Mouse (Mus musculus) layer of hippocampus, postnatal 10 days (tissue): ENCODE data around the gene Pnck. TPM values are rescaled to one million over a fixed set of nuclear protein-coding genes. Genes with fewer than 3 reads are reported as not detected.

Experiments used
- DNase-seq, 2 experiments: peaks; one replicate each; pipeline ENCODE4 v3.0.0; 2021; ENCODE audit warnings: low spot score in 2 of 2
- long read RNA-seq: library from polyadenylated mRNA; stranded (forward); transcript quantifications from one replicate; pipeline ENCODE4 v2.0.0, GENCODE M21; 2023
- total RNA-seq, 2 experiments: library from RNA; stranded (reverse); gene quantifications; 2 replicates each; pipeline ENCODE4 v1.2.3; 2021

Pnck gene
- 100 to 1,000 TPM; 126 to 138 TPM for total RNA-seq
- long read RNA-seq, transcript Pnck-203 (12 exons, 1,492 nt) = minor isoform, 9 of 137 reads
- long read RNA-seq, transcript Pnck-202 (12 exons, 1,532 nt) = major isoform, 60 of 137 reads
- long read RNA-seq, transcript Pnck-201 (12 exons, 1,536 nt) = minor isoform, 5 of 137 reads
- long read RNA-seq, partial matches to known transcripts = 22 of 137 reads
- long read RNA-seq, other reads (novel, unspliced or antisense) = 41 of 137 reads

DNA sequence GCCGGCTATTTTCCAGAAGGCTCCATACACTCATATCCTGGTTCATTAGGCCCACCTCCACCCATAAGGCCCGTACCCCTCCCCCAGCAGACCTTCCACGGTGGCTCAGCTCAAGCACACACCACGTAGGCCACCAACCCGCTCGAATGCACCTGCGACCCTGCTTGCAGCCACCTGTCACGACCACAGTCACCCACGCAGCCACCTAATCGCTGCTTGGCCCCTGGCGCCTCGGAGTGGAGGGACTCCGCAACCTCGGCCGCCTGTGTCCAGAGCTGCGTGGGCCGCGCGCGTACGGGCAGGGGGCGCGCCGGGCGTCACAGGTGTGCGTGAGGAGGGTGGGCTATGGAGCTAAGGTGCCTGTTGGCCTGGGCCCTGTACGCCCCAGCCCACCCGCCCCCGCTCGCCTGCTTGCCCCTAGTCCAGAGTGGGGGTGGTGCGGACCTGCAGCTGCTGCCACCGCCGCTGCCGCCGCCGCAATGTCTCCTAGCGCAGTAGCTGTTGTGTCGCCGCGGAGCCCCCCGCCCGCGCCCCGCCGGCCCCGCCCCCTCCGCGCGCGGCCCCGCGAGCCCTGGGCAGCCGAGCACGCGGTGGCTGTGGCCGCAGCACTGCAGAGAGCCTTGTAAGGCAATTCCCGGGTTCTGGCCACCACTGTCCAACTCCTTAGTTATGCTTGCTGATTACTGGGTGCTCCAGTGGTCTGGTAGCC lies at the start of gene Pnck:
Gene Pnck (minus strand): TSS at position 543 of the 709 bp plus-strand sequence.
- no peak for DNase-seq

DNA sequence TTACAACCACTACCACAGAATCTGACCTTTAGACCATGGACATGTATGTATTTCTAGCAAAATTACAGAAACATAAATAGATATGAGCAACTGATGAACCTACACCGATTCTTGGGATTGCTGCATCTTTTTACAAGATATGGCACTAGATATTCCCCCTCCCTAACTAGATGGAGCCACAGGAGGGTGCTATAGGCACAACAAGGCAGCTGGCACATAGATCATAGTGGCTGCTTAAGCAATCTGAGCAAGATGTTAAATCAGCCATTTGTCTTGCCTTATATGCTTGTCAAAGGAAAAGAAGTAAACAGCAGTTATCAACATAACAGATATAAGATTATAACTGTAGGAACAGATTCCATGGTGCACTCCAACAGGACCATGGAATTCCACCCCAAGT lies 40.6 kb upstream of the Pnck start:
- DNase-seq = no peak

DNA sequence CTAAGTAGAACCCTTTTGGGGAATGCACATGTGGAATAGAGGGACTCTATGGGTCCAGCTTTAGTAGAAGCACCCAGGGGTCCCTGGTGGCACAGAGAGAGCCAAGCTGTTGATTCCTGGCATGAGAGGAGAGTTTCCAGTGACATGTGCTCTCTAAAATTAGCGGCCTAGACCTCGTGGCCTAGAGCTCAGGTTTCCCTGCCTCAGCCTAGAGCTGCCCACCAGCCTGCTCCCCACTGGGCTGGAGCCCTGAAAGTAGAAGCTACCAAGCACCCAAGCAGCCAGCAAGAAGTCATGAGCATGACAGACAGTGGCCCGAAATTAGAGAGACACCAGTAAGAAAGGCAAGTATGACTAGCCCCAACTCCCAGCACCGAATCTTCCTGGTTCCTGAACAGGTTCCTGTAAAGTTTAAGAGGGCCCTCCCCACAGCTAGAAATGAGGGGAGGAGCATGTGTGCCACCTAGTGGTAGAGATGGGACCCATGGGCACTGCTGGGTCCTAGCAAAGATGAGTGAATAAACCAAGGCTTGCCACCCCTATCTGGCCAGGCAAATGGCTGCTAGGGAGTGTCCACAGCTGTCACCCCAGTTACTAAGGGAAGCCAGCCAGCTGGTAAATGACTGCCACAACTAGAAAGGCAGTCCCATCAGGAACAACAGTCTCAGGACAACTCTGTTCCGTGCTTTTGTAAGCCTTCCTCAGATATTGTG lies 31.2 kb upstream of the Pnck start:
- peak; percentile 48 to 59 for DNase-seq

DNA sequence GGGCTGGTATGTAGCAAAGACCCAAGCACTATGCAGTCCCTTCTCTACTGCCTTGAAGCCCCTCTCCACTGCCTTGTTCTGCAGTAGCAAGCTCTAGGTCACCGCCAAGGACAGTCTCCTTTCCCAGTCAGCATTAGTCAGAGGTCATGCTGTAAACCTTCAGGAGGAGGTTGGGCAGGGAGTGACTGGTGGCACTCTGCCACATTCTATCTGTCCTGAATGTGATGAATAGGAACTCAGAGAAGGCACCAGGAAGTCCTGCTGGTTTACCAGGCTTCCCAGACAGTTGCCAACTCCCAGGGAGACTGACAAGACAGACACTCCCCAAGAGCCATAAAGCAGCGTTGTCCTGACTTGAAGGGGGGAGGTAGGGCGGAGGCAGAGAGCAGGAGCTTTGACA lies 25.7 kb upstream of the Pnck start:
- no peak for DNase-seq

DNA sequence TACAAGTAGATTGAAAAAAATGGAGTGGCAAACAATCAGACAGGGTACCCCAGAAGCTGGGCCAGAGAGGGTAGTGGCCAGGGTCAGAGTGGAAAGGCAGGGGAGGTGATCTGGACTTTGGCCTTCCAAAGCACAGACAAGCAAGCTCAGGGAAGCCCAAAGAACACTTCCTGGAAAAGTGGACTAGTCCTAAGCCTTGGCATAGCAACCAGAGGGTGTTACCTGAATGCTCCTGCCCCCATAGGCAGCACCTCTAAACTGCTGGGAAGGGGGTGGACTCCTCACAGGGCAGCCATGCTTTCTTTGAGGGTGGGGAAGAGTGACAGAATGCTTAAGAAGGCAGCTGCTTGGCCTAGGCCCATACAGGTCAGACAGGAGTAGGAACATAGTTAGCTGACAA lies 25.1 kb upstream of the Pnck start:
- no peak for DNase-seq

DNA sequence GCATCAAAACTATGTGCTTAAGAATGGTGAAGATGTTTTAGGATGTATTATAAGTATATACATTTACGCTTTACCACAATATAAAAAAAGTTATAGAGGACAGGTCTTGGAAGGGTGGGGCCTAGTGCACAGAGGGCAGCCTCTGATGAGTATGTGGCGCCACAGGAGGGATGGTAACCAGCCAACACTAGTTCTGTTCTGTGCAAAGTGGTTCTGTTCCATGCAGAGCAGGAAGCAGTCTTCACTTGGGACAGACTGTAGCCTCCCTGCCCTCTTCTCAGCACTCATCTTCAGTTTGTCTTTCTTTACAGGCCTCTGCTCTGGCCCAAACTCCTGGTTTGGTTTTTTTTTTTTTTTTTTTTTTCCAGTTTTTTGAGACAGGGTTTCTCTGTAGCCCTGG lies 24.2 kb upstream of the Pnck start:
- DNase-seq = no peak

DNA sequence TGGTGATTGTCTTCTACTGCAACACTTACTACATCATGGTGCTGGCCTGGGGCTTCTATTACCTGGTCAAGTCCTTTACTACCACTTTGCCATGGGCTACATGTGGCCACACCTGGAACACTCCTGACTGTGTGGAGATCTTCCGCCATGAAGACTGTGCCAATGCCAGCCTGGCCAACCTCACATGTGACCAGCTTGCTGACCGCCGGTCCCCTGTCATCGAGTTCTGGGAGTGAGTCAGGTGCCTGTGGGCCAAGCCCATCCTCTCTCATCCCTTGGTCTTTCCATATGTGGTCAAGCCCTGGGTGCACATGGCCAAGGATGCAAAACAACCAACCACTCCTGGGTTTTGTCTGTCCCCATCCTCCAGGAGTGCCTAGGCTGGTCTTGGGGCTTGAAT lies 16.8 kb upstream of the Pnck start:
- DNase-seq = no peak

DNA sequence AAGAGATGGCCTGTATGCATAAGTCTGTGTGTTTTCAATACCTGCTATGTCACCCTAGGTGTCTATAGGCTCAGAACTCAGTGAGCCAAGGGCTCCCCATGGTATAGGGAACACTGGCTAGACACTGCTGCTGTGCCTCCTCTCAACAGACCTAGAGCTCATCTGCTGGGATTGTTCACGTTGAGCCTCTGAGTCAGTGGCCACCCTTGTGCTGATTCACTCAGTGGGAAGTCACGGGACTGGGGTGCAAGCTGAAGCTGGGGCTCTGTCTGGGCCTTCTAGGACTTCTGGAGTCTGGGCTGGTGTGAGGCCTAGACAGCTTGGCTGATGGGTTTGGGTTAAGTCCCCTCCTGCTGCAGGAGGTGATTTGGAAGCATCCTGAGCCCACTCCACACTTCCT lies 15.3 kb upstream of the Pnck start:
- DNase-seq = no peak

DNA sequence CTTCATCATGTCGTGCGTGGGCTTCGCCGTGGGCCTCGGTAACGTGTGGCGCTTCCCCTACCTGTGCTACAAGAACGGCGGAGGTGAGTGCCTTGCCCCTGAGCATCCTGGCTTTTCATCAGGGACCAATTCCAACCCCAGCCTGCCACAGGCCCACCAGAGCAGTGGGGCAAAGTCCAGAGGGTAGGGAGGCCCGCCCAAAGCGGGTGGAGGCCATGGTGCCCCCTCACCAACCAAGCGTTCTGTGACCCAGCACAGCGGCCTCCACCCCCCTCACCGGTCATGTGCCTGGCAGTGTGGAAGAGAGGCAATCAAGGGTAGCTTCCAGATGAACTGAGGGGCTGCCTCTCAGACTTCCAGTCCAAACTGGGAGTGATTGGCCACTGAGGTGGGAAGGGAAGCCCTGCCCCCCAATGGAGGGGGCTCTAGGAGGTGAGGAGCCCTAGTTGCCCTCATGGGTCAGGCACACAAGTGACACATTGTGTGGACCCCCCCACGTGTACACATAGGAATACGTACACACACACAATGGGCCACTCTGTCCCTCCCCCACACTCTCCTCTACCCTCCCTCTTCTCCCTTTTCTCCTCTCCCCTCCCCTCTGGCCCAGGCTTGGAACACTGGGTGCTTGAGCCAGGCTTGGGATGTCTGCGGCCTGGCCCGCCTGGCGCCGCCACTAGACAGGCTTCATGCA lies 14.2 kb upstream of the Pnck start:
- DNase-seq = peak; percentile 14 to 32

DNA sequence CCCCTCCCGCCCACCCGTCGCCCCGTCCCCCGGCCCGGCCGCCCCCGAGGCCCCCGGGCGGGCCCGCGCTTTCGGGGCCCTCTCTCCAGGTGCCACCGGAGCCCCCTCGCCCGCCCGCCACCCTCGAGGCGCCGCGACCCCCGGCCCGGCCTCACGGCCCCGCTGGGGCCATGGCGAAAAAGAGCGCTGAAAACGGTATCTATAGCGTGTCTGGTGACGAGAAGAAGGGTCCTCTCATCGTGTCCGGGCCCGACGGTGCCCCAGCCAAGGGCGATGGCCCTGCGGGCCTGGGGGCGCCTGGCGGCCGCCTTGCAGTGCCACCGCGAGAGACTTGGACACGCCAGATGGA lies 13.7 kb upstream of the Pnck start:
- DNase-seq = no peak

DNA sequence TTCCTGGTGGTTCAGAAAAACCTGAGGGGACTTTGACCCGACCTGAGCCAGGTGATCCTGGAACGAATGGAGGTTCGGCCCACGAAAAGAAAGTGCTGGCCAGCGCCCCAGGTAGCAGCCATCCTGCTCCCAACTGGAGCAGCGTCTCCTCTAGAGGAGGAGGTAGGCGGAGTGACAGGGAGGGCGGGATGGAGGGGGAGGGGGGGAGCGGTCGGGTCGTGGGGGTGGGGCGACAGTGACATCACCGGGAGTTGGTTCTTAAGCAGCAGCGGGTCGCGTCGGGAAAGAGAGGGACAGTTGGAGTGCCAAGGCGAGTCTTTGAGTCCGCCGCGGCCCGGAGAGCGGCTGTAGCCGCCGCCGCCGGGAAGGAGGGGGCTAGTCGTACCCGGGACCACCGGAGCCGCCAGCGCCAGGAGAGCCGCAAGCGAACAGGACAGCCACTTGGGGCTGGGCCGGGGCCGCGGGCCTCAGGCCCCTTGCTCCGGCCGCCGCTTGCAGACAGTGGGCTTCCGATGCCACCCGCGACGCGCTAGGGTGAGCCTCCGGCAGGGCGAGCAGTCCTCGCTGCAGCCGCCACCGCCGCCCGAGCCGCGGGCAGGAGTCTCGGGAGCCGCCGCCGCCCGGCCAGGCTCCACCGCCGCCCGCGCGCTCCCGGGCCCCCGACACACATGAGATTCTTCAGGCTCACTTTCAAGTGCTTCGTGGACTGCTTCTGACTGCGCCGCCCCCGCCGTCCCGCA lies 13.1 kb upstream of the Pnck start, which contains the start of gene Slc6a8:
Gene Slc6a8 (plus strand): TSS at position 272 of the 740 bp plus-strand sequence.
- peak; percentile 50 to 72 for DNase-seq

DNA sequence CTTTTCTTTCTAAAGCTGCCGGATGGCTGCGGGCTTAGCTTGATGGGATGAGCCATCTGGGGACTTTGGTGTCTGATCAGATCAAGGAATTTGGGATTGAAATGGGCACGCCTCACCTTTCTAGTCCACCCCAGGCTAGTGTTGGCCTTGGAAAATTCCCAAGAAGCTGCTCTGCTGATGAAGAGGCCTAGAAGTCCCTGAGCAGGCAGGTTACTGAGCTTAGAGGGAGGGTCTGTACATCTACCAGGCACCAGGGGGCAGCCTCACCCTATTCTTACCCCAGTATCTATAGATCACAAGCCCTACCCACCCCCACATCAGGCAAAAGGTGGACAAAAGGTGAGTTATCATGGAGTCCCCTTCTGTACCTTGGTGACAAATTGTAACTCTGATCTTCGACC lies 12.1 kb upstream of the Pnck start:
- peak; percentile 26 to 58 for DNase-seq

DNA sequence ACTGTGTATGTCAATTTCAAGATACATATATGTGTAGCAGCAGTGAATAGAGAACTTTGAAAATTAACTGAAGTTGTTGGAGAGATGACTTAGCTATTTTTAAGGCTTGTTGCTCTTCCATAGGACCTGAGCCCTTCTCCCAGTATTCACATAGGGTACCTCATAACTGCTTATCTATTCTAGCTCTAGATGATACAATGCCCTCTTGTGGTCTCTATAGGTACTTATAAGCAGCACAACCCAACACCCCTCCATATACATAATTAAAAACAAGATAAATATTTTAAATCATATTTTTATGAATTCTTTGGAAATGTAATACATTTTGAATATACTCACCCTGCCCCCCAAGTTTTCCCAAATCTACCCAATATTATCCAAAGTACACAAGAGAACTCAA lies 3.2 kb upstream of the Pnck start:
- DNase-seq = no peak

DNA sequence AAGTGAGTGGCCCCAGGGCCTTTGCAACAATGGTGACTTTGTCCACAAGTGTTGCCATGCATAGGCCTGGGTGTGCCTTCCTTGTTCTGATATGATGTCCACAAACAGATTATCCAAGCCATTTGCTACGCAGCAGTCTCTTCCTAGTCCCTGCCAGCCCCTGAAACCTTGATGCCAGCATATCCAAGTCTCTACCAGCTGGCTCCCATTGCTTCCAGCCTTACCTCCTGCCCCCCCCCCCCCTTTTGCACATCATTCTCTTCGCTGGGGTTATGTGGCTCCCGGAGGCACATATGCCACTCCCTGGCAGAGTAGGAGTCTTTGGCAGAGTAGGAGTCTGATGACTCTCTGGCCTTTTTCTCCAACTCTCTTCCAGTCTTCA lies 358 bp upstream of the Pnck start:
- no peak for DNase-seq

DNA sequence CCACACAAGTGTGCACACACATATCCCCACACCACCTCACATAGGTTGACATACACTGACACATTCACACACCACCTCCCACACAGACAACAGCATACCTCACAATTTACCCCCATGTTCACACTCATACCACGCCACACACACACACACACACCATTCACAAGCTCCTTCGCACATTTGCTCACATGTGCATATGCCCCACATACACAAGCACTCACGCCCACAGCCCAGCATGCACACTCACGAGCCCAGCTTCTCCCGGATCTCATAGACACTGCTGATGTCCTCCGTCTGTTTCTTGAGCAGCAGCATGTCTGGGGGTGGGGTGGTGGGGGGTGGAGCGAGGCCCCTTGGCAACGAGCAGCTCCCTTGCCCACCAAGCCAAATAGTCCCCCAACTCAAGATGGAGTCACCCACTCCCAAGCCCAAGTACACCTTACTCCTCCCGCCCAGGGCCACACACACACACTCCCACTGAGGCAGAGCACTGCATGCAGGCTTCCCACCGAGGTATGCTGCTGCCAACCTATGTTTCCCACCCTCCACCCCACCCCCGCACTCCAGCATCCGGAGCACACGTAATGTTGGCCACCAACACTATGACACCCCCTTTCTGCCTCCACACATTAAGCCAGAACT lies 862 bp downstream of the Pnck start:
- DNase-seq = no peak

DNA sequence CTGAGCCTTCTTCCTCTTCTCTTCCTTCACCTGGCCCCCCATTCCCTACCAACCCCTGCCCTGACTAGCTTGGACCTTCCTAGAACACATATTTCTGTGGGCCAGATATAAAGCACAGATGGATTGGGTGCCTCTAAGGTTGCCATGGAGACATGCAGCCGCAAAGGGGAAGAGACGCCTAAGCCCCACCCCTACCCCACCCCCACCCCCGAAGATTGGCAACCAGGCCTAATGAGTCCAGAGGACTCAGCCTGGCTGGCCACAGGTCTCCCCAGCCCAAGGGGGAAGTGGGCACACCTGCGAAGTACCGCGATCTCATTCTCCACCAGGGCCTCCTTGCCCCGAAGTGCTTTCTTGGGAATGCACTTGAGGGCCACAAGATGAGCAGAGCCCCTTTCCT lies 1.5 kb downstream of the Pnck start:
- no peak for DNase-seq

DNA sequence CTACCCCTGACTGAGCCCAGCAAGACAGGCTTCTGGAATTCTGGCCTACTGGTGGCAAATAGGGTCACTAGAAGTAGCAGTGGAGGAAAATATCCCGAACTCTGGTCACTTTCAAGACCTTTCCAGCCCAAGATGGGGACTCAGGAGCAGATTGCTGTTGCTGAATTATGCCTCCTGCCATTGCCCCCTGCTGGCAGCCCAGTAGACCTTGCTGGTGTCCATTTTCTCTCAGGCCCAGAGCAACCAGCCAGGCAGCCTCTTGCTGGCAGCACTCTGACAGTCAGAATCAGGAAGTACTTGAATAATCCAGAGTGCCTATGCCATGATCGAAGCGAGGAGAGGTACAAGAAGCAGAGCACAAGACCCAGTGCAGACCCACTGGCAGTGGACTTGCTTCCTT lies 4.4 kb downstream of the Pnck start:
- DNase-seq = no peak

DNA sequence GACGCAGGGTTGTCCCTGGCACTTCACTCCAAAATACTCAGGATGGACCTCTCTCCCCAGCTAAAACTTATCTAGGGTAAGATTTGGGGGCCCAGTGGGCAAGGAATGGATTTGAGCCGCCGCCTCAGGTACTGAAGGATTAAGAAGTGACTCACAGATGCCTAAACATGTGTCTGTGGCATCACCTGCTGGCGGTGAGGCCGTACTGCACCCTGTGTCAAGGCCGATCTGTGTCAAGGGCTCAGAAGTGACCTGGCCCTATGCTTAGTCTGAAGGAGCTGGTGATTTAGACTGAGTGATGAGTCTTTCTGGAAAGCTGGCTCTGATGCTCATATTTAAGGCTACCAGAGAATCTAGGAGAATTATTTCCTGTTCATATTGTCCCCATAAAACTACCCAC lies 5.7 kb downstream of the Pnck start:
- peak in 1 of 2 experiments; percentile 67 for DNase-seq

DNA sequence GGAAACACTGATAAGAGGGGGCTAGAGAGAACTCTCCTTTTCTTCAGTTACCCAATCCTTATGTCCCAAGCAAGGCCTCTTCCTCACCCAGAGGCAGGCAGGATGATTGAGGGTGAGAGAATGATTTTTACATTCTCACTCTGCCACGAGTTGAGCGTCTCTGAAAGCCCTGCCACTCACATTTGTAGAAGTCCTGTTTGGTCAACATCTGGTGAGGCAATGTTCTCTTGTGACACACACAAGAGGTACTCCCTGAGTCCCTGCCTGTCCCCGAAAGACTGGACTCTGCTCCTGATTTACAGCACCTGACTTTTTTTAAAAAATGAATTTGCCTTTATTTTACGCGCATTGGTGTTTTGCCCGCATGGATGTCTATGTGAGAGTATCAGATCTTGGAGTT lies 6.5 kb downstream of the Pnck start:
- DNase-seq = no peak

DNA sequence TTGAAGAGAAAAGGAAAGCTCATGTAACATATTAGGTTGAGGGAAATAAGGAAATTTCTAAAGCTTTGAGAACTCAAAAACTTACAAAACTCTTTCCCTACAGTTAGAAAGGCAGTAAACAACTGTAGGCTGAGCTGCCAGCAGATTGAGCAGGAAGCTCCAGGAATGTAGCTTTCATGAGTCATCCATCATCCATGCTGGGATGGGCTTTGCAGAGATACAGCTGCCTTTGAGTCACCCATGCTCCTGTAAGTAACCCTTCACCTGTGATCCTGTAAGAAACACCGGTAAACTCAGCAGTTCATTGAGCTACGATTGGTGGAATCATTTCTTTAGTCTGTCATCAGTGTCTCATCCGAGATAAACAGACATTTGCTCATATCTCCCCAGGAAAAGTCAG lies 9.0 kb downstream of the Pnck start:
- no peak for DNase-seq

DNA sequence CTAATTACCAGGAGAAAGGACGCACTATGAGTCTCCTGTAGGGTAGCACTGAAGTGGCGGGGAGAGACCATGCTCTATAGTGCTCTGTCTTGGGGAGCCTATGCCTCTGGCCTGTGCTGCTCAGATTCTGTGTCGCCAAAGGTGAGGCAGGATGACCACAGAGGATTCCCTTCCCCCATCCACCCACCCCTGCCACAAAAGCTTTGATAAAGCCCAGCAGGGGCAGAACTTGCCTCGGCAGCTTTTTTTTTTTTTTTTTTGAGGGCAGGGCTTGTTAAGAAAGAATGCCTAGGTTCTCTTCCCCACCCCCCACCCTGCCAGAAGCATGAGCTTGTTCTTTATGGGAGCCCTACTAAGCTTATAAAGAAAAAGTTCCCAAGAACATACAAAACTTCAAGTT lies 14.8 kb downstream of the Pnck start:
- DNase-seq = no peak
